Mouse (Mus musculus) lung, embryonic 15.5 days (tissue): ENCODE data around the gene Rnf213. TPM values are rescaled to one million over a fixed set of nuclear protein-coding genes. Genes with fewer than 3 reads are reported as not detected.

Experiments
- ATAC-seq: fragments of 200-750 bp; cut with Nextera tagmentation; 2 replicates; pipeline ENCODE4 v1.8.0; 2017; ENCODE audit warnings: moderate number of reproducible peaks, borderline replicate concordance; ENCODE audit not compliant: low FRiP score, low TSS enrichment; ENCODE audit errors: extremely low read depth
- H3K27ac ChIP-seq: fragments of 300-500 bp; sonication (generic); 2 replicates; pipeline ENCODE4 v1.5.1; 2015; ENCODE audit warnings: moderate library complexity, mild to moderate bottlenecking, inconsistent platforms
- H3K27me3 ChIP-seq: fragments of 300-500 bp; sonication (generic); 2 replicates; pipeline ENCODE4 v1.6.1; 2015; ENCODE audit warnings: inconsistent platforms
- H3K36me3 ChIP-seq: fragments of 300-500 bp; sonication (generic); 2 replicates; pipeline ENCODE4 v1.6.1; 2015; ENCODE audit warnings: inconsistent platforms
- H3K4me1 ChIP-seq: fragments of 300-500 bp; sonication (generic); 2 replicates; pipeline ENCODE4 v1.6.1; 2015; ENCODE audit warnings: inconsistent platforms
- H3K4me2 ChIP-seq: fragments of 300-500 bp; sonication (generic); 2 replicates; pipeline ENCODE4 v1.6.1; 2015; ENCODE audit warnings: inconsistent platforms, mild to moderate bottlenecking, moderate library complexity
- H3K4me3 ChIP-seq: fragments of 300-500 bp; sonication (generic); 2 replicates; pipeline ENCODE4 v1.5.1; 2015; ENCODE audit warnings: mild to moderate bottlenecking, inconsistent platforms
- H3K9ac ChIP-seq: fragments of 300-500 bp; sonication (generic); 2 replicates; pipeline ENCODE4 v1.6.1; 2015; ENCODE audit warnings: inconsistent platforms
- H3K9me3 ChIP-seq: fragments of 300-500 bp; sonication (generic); 2 replicates; pipeline ENCODE4 v1.6.1; 2016; ENCODE audit warnings: inconsistent platforms
- WGBS: fragments of 180-500 bp; shearing (Covaris S2); methylation state at CpG from one replicate; pipeline ENCODE4 v1.1.7; 2015; 5-methylcytosine and 5-hydroxymethylcytosine counted together
- polyA plus RNA-seq: library from polyadenylated mRNA; unstranded; fragments of >200 nt; fragmentation: Nextera tagmentation; extraction: Ambion mirVana; gene quantifications from 2 replicates; pipeline ENCODE4 v1.2.1, GENCODE M21; 2015

Rnf213 gene
- polyA plus RNA-seq, 1 experiment from 2014 or later = 7.6 TPM

DNA sequence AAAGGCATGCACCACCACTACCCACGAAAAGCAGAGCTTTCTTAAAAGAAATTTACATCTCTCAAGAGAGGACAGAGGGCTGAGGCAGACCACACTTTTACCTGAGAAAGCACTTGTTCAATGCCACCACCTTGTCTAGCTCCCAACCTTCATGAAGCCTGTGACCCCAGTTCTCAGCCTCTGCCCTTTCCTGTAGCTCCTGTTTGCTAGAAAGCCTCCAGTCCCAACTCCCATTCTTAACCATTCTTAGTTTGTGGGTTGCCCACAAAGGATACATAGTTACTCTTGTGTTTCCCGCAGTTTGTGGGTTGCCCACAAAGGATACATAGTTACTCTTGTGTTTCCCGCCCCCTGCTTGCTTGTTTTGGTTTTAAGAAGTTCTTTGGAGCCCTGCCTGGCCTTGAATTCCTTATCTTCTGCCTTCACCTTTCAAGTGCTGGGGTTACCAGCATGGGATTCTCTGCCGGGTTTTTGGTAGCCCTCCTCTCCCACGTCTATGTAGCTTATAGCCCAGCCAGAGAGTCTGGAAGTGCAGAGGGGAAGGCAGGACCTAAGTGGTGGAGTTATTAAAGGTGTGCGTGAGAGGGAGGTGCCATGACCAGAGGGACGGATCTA is 1.4 kb upstream of the Rnf213 start:
- peak overlapping the region; percentile 91; the same call in 1 of the 2 replicates for H3K27ac ChIP-seq

DNA sequence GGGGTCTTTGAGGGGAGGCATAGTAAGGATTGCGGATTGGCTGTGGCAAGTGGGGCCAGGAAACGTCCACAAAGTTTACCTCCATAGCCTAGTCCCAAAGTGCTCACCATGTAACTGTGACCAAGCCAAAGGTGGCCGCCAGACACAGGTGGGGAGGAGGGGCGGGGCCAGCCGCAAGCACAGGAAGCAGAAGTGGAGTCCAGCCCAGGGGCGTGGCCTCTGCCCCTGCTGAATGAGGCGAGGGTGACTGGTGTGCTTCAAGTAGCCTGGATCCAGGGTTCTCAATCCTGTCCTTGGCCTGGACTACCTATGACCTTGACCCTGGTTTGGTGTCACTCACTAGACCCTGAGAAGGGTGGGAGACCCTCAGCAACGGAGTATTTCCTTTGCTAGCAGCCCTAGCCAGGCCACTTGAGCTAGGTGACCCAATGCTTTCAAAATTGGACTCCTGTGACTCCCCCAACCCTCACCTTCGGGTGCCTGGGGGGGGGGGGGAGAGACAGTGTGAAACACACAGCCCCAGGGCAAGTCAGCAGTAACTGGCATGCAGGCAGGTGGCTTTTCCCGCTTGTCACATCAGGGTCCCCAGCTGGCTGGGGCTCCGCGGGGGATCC is 792 bp upstream of the Rnf213 start:
- H3K4me1 ChIP-seq = peaks cover 52% of the 10 kb centered on the region
- peak overlapping the region; percentile 59 for H3K4me3 ChIP-seq
- WGBS = 8% methylated on average over 12 of the region's 12 CpGs
- ATAC-seq = peak; percentile 25; the same call in 1 of the 2 replicates
- H3K36me3 ChIP-seq = no peaks in the 10 kb centered on the region
- H3K27ac ChIP-seq = peak overlapping the region; percentile 91; the same call in 1 of the 2 replicates
- no peaks in the 10 kb centered on the region for H3K9me3 ChIP-seq
- H3K27me3 ChIP-seq = peaks cover 8% of the 10 kb centered on the region; the same call in 1 of the 2 replicates
- H3K9ac ChIP-seq = no peak overlapping the region
- peak overlapping the region; percentile 93 for H3K4me2 ChIP-seq

More for the DNA sequence above, 1.4 kb upstream of the Rnf213 start:
- Histone ChIP-seq H3K4me3 (peak overlapping the region; percentile 62), H3K4me2 (peak overlapping the region; percentile 93), H3K27me3 (peaks cover 8% of the 10 kb centered on the region; the same call in 1 of the 2 replicates), H3K9ac (0 out of 2 replicates have a peak overlapping the region, but pooled peaks have one; percentile 68), H3K36me3 (no peaks in the 10 kb centered on the region), H3K9me3 (no peaks in the 10 kb centered on the region), H3K4me1 (peaks cover 52% of the 10 kb centered on the region)
- 33% methylated on average over 7 of the region's 7 CpGs for WGBS
- no peak for ATAC-seq

GRCm38 (mm10) chr11:119393483-119393804 is 544 bp downstream of the Rnf213 start:
- H3K4me1 ChIP-seq = peaks cover 45% of the 10 kb centered on the region
- peaks cover 8% of the 10 kb centered on the region; the same call in 1 of the 2 replicates for H3K27me3 ChIP-seq
- peak overlapping the region; percentile 59 for H3K4me3 ChIP-seq
- no peak for ATAC-seq
- 24% methylated on average over 7 of the region's 7 CpGs for WGBS
- H3K9me3 ChIP-seq = no peaks in the 10 kb centered on the region
- peak overlapping the region; percentile 93 for H3K4me2 ChIP-seq
- H3K36me3 ChIP-seq = no peaks in the 10 kb centered on the region
- H3K9ac ChIP-seq = peak overlapping the region; percentile 51
- peak overlapping the region; percentile 91 for H3K27ac ChIP-seq

DNA sequence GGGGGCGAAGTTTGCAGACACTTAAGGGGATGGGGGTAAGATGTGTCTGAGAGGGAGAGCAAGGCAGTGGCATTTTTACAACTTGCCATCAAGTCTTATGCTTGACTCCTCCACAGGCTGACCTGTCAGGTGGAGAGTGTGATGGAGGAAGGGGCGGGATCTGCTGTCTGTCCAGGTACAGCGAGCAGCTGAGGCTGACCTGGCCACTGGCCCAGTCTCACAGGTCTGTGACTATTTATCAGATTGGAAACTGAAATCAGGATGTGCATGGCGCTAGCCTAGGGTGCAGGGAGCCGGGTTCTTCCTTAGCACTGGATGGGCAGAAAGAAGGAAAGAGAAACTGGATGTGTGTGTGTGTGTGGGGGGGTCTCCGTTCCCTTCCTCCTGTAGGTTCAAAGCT is 1.3 kb downstream of the Rnf213 start:
- Histone ChIP-seq H3K27me3 (peaks cover 8% of the 10 kb centered on the region; the same call in 1 of the 2 replicates), H3K9ac (no peak overlapping the region), H3K36me3 (no peaks in the 10 kb centered on the region), H3K27ac (peak overlapping the region; percentile 16; the same call in 1 of the 2 replicates), H3K9me3 (no peaks in the 10 kb centered on the region), H3K4me2 (peak overlapping the region; percentile 93), H3K4me3 (peak overlapping the region; percentile 59), H3K4me1 (peaks cover 45% of the 10 kb centered on the region)
- no peak for ATAC-seq
- 55% methylated on average over 6 of the region's 6 CpGs for WGBS

DNA sequence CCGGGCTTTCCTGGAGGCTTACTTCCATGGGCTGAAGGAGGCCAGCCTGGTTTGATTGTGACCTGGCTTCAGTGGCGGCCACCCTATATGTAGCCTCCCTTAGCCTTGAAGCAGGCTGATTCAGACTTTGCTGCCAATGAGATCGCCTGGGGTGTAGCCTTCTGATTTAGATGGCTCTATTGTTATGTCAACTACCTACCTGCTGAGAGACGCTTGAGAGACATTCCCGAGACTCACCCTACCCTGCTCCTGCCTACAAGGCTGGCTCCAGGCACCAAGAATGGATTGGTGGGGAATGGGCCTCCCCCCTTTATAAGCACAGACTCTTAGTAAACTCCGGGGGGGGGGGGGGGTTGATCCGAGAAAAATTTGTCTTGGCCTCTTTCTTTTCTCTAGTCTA is 2.5 kb downstream of the Rnf213 start:
- H3K9ac ChIP-seq = no peak overlapping the region
- WGBS = 35% methylated on average over 7 of the region's 7 CpGs
- 0 out of 2 replicates have a peak overlapping the region, but pooled peaks have one; percentile 93 for H3K4me2 ChIP-seq
- H3K9me3 ChIP-seq = no peaks in the 10 kb centered on the region
- peaks cover 39% of the 10 kb centered on the region for H3K4me1 ChIP-seq
- ATAC-seq = no peak
- no peak overlapping the region for H3K4me3 ChIP-seq
- H3K27me3 ChIP-seq = peaks cover 8% of the 10 kb centered on the region; the same call in 1 of the 2 replicates
- H3K27ac ChIP-seq = no peak overlapping the region
- no peaks in the 10 kb centered on the region for H3K36me3 ChIP-seq

GRCm38 (mm10) chr11:119395931-119396330 is 3.0 kb downstream of the Rnf213 start:
- no peak overlapping the region for H3K4me2 ChIP-seq
- H3K4me1 ChIP-seq = peaks cover 37% of the 10 kb centered on the region
- no peak overlapping the region for H3K27ac ChIP-seq
- no peaks in the 10 kb centered on the region for H3K36me3 ChIP-seq
- no peak overlapping the region for H3K4me3 ChIP-seq
- no peak for ATAC-seq
- H3K9me3 ChIP-seq = no peaks in the 10 kb centered on the region
- WGBS = 37% methylated on average over 13 of the region's 13 CpGs
- peaks cover 8% of the 10 kb centered on the region; the same call in 1 of the 2 replicates for H3K27me3 ChIP-seq
- no peak overlapping the region for H3K9ac ChIP-seq

- Histone ChIP-seq H3K27ac (no peak overlapping the region), H3K9me3 (no peaks in the 10 kb centered on the region), H3K4me1 (peaks cover 31% of the 10 kb centered on the region), H3K4me2 (no peak overlapping the region), H3K36me3 (no peaks in the 10 kb centered on the region), H3K9ac (no peak overlapping the region), H3K27me3 (peaks cover 8% of the 10 kb centered on the region; the same call in 1 of the 2 replicates), H3K4me3 (no peak overlapping the region)
- WGBS = 73% methylated on average over 7 of the region's 7 CpGs
- no peak for ATAC-seq
These were observed 3.6 kb downstream of the Rnf213 start for GRCm38 (mm10) chr11:119396461-119396860.

DNA sequence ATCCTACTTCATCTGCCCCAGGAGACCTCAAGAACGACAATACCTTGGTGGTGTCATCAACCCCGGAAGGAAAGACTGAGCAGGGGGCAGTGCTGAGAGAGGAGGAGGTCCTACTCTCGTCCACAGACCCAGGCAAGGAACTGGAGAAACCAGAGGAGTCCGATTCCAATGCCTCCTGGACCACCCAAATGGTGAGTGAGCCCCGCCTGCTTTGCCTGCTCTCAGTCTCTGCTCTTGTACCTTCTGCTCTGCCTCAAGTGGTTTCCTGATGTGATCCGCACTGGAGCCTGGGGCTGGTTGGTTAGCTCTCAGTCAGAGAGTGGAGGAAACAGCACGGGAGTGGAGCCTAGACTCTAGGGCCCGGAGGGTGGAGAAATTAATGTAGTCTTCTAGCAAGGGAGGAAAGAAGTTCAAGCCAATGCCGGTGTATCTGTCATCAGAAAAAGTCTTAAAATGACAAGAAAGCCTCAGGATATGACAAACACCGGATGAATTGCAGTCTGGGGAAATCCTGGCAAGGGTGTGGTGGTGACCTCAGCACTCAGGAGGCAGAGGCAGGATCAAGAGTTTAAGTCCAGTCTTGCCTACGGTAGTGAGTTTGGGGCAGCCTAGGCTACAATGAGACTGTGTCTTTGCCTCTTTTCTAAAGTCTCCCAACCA is 9.7 kb downstream of the Rnf213 start:
- 43% methylated on average over 11 of the region's 11 CpGs for WGBS
- H3K27me3 ChIP-seq = no peaks in the 10 kb centered on the region
- no peak overlapping the region for H3K27ac ChIP-seq
- no peak overlapping the region for H3K4me3 ChIP-seq
- 0 out of 2 replicates have a peak, but pooled peaks cover 3% of the 10 kb centered on the region for H3K36me3 ChIP-seq
- no peak overlapping the region for H3K4me2 ChIP-seq
- no peak for ATAC-seq
- H3K9ac ChIP-seq = no peak overlapping the region
- H3K9me3 ChIP-seq = no peaks in the 10 kb centered on the region
- H3K4me1 ChIP-seq = no peaks in the 10 kb centered on the region

DNA sequence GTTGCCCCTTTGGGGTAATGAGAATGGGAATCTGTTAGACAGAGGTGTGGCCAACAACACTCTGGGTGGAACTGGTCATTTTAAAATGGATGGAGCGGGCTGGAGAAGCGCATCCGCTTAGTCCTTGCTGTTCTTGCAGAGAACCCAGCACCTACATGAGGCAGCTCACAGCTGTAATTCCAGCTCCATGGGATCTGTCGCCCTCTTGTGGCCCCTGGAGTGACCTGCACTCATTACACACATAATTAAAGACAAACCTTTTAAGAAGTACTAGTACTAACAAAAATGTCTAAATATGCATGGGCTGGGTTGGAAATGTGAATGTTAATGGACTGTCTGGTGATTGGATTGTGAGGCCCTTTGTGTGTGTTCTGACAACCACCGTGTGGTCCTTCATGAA is 11.7 kb downstream of the Rnf213 start:
- H3K27me3 ChIP-seq = no peaks in the 10 kb centered on the region
- H3K9me3 ChIP-seq = no peaks in the 10 kb centered on the region
- WGBS = 64% methylated on average over 5 of the region's 5 CpGs
- no peak overlapping the region for H3K4me2 ChIP-seq
- no peak overlapping the region for H3K9ac ChIP-seq
- peaks cover 7% of the 10 kb centered on the region; the same call in 1 of the 2 replicates for H3K36me3 ChIP-seq
- no peak overlapping the region for H3K27ac ChIP-seq
- H3K4me1 ChIP-seq = no peaks in the 10 kb centered on the region
- H3K4me3 ChIP-seq = no peak overlapping the region
- ATAC-seq = no peak

- no peak overlapping the region for H3K27ac ChIP-seq
- H3K36me3 ChIP-seq = peaks cover 20% of the 10 kb centered on the region
- WGBS = 87% methylated on average over 6 of the region's 6 CpGs
These were observed 14.5 kb downstream of the Rnf213 start for GRCm38 (mm10) chr11:119407381-119407780.

GRCm38 (mm10) chr11:119407977-119408376 is 15.1 kb downstream of the Rnf213 start:
- Histone ChIP-seq H3K27ac (no peak overlapping the region), H3K27me3 (no peaks in the 10 kb centered on the region), H3K36me3 (peaks cover 20% of the 10 kb centered on the region), H3K4me3 (no peak overlapping the region), H3K4me2 (no peak overlapping the region), H3K9me3 (no peaks in the 10 kb centered on the region), H3K4me1 (no peaks in the 10 kb centered on the region), H3K9ac (no peak overlapping the region)
- no peak for ATAC-seq
- WGBS = 53% methylated on average over 5 of the region's 5 CpGs

More at GRCm38 (mm10) chr11:119407381-119407780, 14.5 kb downstream of the Rnf213 start:
- Histone ChIP-seq H3K4me3 (no peak overlapping the region), H3K9me3 (no peaks in the 10 kb centered on the region), H3K4me2 (no peak overlapping the region), H3K27me3 (no peaks in the 10 kb centered on the region), H3K4me1 (no peaks in the 10 kb centered on the region), H3K9ac (no peak overlapping the region)
- no peak for ATAC-seq
